Mouse (Mus musculus): Measurements from ENCODE around the gene Ankrd52.

Ankrd52 gene

GRCm38 (mm10) chr10:128438675-128439279 is 61.9 kb downstream of the Ankrd52 start:
- DNase-seq (ENCODE audit: low read depth, low spot score): no peak

GRCm38 (mm10) chr10:128440407-128440806 is 63.5 kb downstream of the Ankrd52 start:
- no peak for DNase-seq (ENCODE audit: low read depth, low spot score)

- DNase-seq (ENCODE audit: low read depth, low spot score): no peak
Measured at GRCm38 (mm10) chr10:128441324-128442119, 64.6 kb downstream of the Ankrd52 start.

- no peak for DNase-seq (ENCODE audit: low read depth, low spot score)
Measured at GRCm38 (mm10) chr10:128442718-128443117, 65.8 kb downstream of the Ankrd52 start.

- DNase-seq (ENCODE audit: low read depth, low spot score): no peak
Measured at GRCm38 (mm10) chr10:128444354-128444753, 67.4 kb downstream of the Ankrd52 start.

GRCm38 (mm10) chr10:128445407-128445806 is 68.5 kb downstream of the Ankrd52 start:
- no peak for DNase-seq (ENCODE audit: low read depth, low spot score)

GRCm38 (mm10) chr10:128451014-128451413 is 74.1 kb downstream of the Ankrd52 start:
- DNase-seq (ENCODE audit: low read depth, low spot score): no peak

- DNase-seq (ENCODE audit: low read depth, low spot score): no peak
Measured at GRCm38 (mm10) chr10:128454471-128454870, 77.6 kb downstream of the Ankrd52 start.

GRCm38 (mm10) chr10:128455280-128455679 is 78.4 kb downstream of the Ankrd52 start:
- peak; percentile 86 for DNase-seq (ENCODE audit: low read depth, low spot score)

- no peak for DNase-seq (ENCODE audit: low read depth, low spot score)
Measured at GRCm38 (mm10) chr10:128457676-128458075, 80.8 kb downstream of the Ankrd52 start.
